Mouse (Mus musculus) kidney, postnatal 0 days (tissue): ENCODE results near the gene Tha1. TPM values are rescaled to one million over a fixed set of nuclear protein-coding genes. Genes with fewer than 3 reads are reported as not detected.

ENCODE experiments used
- ATAC-seq: fragments of 200-750 bp; cut with Nextera tagmentation; replicated peaks from 2 replicates; pipeline ENCODE4 v1.8.0; 2017; ENCODE audit warnings: low read depth, moderate number of reproducible peaks, moderate TSS enrichment, moderate library complexity; ENCODE audit not compliant: low FRiP score
- DNase-seq: peaks from one replicate; pipeline ENCODE4 v3.0.0-alpha.2; 2016; ENCODE audit warnings: low spot score
- H3K27ac ChIP-seq: fragments of 300-500 bp; sonication (generic); 2 replicates; pipeline ENCODE4 v1.5.1; 2014; ENCODE audit warnings: mild to moderate bottlenecking
- H3K27me3 ChIP-seq: fragments of 300-500 bp; sonication (generic); 2 replicates; pipeline ENCODE4 v1.6.1; 2014; ENCODE audit warnings: low read length, mixed read lengths; ENCODE audit not compliant: insufficient read depth
- H3K36me3 ChIP-seq: fragments of 300-500 bp; sonication (generic); 2 replicates; pipeline ENCODE4 v1.6.1; 2014; ENCODE audit warnings: low read length, mixed read lengths; ENCODE audit not compliant: insufficient read depth
- H3K4me1 ChIP-seq: fragments of 300-500 bp; sonication (generic); replicated peaks from 2 replicates; pipeline ENCODE4 v1.6.1; 2014; ENCODE audit warnings: antibody characterized with exemption, low read length, mixed read lengths; ENCODE audit not compliant: insufficient read depth
- H3K4me2 ChIP-seq: fragments of 300-500 bp; sonication (generic); 2 replicates; pipeline ENCODE4 v1.6.1; 2014; ENCODE audit warnings: mild to moderate bottlenecking, low read length, moderate library complexity, mixed read lengths
- H3K4me3 ChIP-seq: fragments of 300-500 bp; sonication (generic); replicated peaks from 2 replicates; pipeline ENCODE4 v1.5.1; 2014; ENCODE audit warnings: low read depth, low read length
- H3K9ac ChIP-seq: fragments of 300-500 bp; sonication (generic); 2 replicates; pipeline ENCODE4 v1.6.1; 2014; ENCODE audit warnings: low read depth, low read length
- H3K9me3 ChIP-seq: fragments of 300-500 bp; sonication (generic); replicated peaks from 2 replicates; pipeline ENCODE4 v1.6.1; 2016; ENCODE audit warnings: low read length, inconsistent platforms, mixed read lengths
- CTCF ChIP-seq: IDR thresholded peaks from 2 replicates; pipeline ENCODE4 v1.5.1; 2016; ENCODE audit warnings: antibody characterized with exemption, low read depth, mild to moderate bottlenecking, moderate library complexity
- WGBS: fragments of 180-500 bp; shearing (Covaris S2); extraction: QIAGEN DNeasy Blood & Tissue Kit; methylation state at CpG from one replicate; pipeline ENCODE4 v1.1.7; 2014; 5-methylcytosine and 5-hydroxymethylcytosine counted together
- polyA plus RNA-seq: library from polyadenylated mRNA; unstranded; fragments of >200 nt; fragmentation: Nextera tagmentation; extraction: Ambion mirVana; gene quantifications from 2 replicates; pipeline ENCODE4 v1.2.1, GENCODE M21; 2015

Gene Tha1
- polyA plus RNA-seq, 1 experiment from 2014 or later = 6.4 TPM

GRCm38 (mm10) chr11:117832086-117832969, 41.0 kb downstream of the Tha1 start:
- H3K9ac ChIP-seq = 0 out of 2 replicates have a peak overlapping the region, but pooled peaks have one; percentile 3
- H3K4me3 ChIP-seq = no peak overlapping the region
- 18% methylated on average over 28 of the region's 28 CpGs for WGBS
- peaks cover 13% of the 10 kb centered on the region; the same call in 1 of the 2 replicates for H3K4me1 ChIP-seq
- no peak overlapping the region for H3K27ac ChIP-seq
- H3K36me3 ChIP-seq = no peaks in the 10 kb centered on the region
- ATAC-seq (no peak), DNase-seq (peak; percentile 86)
- no peaks in the 10 kb centered on the region for H3K27me3 ChIP-seq
- peak overlapping the region; percentile 50 for H3K4me2 ChIP-seq
- TF ChIP-seq CTCF = peak; percentile 80
- H3K9me3 ChIP-seq = no peaks in the 10 kb centered on the region

- Histone ChIP-seq H3K36me3 (no peaks in the 10 kb centered on the region), H3K27ac (peak overlapping the region; percentile 73), H3K9ac (no peak overlapping the region), H3K4me3 (no peak overlapping the region), H3K4me1 (peaks cover 19% of the 10 kb centered on the region; the same call in 1 of the 2 replicates), H3K4me2 (no peak overlapping the region), H3K27me3 (no peaks in the 10 kb centered on the region), H3K9me3 (no peaks in the 10 kb centered on the region)
- ATAC-seq = no peak
- DNase-seq = no peak
- TF ChIP-seq CTCF = no peak
- 64% methylated on average over 9 of the region's 9 CpGs for WGBS
Observed at GRCm38 (mm10) chr11:117830401-117830800, 42.9 kb downstream of the Tha1 start.

- 19% methylated on average over 2 of the region's 2 CpGs for WGBS
- Histone ChIP-seq H3K36me3 (no peaks in the 10 kb centered on the region), H3K4me1 (peaks cover 26% of the 10 kb centered on the region; the same call in 1 of the 2 replicates), H3K9ac (no peak overlapping the region), H3K4me2 (no peak overlapping the region), H3K4me3 (no peak overlapping the region), H3K9me3 (no peaks in the 10 kb centered on the region), H3K27me3 (no peaks in the 10 kb centered on the region), H3K27ac (peak overlapping the region; percentile 80)
- ATAC-seq (peak; percentile 61), DNase-seq (peak; percentile 84)
- no peak for TF ChIP-seq CTCF
Observed at GRCm38 (mm10) chr11:117829671-117830215, 43.5 kb downstream of the Tha1 start.

GRCm38 (mm10) chr11:117828888-117829604, 44.2 kb downstream of the Tha1 start:
- H3K36me3 ChIP-seq = no peaks in the 10 kb centered on the region
- H3K4me3 ChIP-seq = no peak overlapping the region
- no peak for TF ChIP-seq CTCF
- 57% methylated on average over 9 of the region's 9 CpGs for WGBS
- peaks cover 30% of the 10 kb centered on the region; the same call in 1 of the 2 replicates for H3K4me1 ChIP-seq
- no peak overlapping the region for H3K9ac ChIP-seq
- DNase-seq (peak; percentile 51), ATAC-seq (no peak)
- no peak overlapping the region; the same call in 1 of the 2 replicates for H3K4me2 ChIP-seq
- peak overlapping the region; percentile 80 for H3K27ac ChIP-seq
- H3K9me3 ChIP-seq = no peaks in the 10 kb centered on the region
- H3K27me3 ChIP-seq = no peaks in the 10 kb centered on the region

GRCm38 (mm10) chr11:117828149-117828887, 45.0 kb downstream of the Tha1 start:
- no peak for DNase-seq
- WGBS = 66% methylated on average over 18 of the region's 18 CpGs
- no peak for ATAC-seq
- Histone ChIP-seq H3K4me1 (peaks cover 33% of the 10 kb centered on the region; the same call in 1 of the 2 replicates), H3K9ac (no peak overlapping the region), H3K27me3 (no peaks in the 10 kb centered on the region), H3K4me2 (no peak overlapping the region; the same call in 1 of the 2 replicates), H3K36me3 (no peaks in the 10 kb centered on the region), H3K27ac (peak overlapping the region; percentile 80), H3K4me3 (no peak overlapping the region), H3K9me3 (no peaks in the 10 kb centered on the region)
- no peak for TF ChIP-seq CTCF
